Mouse (Mus musculus) WW6 (cell line): Measurements from ENCODE around the gene Ncaph.
"Not testable (repeated sequence)": the region's sequence is repeated elsewhere in the genome, so short reads cannot be mapped to it uniquely, and the experiment has no call there.

ENCODE experiments used
- DNase-seq: peaks from one replicate; pipeline ENCODE4 v3.0.0-alpha.2; 2013; ENCODE audit warnings: low read depth, low spot score

The Ncaph gene

DNA sequence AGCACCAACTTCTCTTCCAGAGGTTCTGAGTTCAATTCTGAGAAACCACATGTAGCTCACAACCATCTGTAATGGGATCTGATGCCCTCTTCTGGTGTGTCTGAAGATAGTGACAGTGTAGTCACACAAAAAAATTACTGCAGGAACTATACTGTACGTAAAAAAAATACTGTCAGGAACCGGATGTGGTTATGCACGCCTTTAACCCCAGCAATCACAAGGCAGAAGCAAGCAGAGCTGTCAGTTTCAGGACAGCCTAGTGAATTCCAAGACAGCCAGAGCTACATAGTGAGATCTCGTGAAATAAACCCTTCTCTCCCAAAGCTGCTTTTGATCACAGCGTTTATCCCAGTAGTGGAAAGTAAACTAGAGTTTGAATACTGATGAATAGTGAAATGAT, 47.5 kb downstream of the Ncaph start:
- no peak for DNase-seq

DNA sequence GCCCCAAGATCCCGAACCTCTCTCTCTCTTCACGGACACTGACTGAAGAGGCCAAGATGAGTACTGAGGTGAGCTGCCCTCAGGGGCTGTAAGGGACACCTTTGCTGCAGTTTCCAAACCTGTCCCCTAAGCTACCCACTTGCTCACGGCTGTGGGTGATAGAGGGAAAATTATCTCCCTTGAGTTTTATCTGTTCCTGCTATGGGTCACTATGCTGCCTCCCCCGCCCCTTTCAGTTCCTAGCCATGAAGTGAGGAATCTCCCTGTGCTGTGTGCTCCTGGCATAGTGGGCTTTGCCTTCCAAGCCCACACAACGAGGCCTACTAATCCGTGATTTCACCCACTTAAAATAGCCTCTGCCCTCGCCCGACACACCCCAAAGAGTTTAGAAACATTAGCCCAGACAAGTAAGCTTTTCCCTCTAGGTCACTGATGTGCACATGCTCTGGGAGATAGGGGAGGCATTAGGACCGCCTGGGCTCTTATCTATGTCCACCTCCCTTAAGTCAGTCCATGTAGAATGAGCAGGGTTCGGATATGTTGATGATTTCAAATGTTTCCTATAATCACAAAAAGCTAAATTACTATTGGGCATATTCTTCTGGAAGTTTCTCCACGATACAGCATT, 53.0 kb downstream of the Ncaph start:
- DNase-seq, result no peak

DNA sequence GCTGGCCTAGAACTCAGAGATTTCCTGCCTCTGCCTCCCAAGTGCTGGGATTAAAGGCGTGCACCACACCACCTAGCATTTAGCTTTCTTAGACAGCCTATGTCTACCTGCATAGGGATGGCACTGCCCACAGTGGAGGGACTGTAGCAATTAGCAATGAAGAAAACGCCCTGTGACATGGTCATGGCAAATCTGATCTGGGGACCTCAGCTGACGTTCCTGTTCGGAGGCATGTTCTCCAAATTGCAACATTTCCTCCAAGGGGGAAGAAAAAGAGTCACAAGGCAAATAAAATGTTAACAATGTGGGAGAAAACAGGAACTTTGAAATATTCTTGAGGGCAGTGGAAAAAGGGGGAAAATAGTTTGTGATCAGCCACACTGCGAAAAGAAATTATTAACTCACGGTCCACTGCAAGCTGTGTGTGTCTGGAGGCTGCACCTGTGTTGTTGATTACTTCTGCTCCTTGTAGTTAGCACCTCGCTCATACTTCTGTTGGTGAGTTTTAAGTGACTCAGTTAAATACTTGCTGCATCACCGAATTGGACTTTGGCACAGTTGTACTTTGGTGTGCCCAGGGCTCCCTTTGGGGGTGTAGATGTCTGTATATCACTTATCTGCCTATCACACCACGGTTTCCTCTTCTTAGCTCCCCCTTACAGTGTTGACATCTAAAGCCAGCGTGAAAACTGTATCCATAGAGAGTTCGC, 53.7 kb downstream of the Ncaph start:
- no peak for DNase-seq

DNA sequence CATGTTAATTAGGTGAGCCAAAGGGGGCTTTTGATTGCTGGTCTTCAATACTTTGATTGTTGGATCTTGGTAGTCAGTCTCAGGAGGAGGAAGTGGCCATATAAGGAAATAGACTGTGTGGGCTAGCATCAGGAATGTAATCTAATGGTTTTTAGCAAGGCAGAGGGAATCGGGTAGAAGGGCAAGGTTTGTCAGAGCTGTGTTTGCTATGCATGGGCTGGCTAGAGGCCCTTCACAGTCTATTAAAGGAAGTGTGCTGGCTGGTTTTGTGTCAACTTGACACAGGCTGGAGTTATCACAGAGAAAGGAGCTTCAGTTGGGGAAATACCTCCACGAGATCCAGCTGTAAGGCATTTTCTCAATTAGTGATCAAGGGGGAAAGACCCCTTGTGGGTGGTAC, 54.7 kb downstream of the Ncaph start:
- DNase-seq, result not testable (repeated sequence)

DNA sequence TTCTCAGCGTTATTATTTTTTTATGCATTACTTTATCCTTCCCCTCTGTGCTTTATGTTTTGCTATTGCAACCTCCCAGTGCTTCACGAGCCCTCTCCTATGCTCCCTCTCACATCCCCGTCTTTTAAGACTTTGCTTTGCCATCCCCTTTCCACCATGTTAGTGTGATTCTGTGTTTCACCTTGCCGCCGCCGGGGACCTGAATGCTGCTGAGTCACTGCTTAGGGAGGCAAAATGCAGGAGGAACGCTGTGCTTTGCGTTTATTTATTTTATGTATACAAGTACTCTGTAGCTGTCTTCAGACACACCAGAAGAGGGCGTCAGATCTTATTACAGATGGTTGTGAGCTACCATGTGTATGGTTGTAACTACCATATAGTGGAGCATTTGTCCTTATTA, 56.1 kb downstream of the Ncaph start:
- peak; percentile 22 for DNase-seq

DNA sequence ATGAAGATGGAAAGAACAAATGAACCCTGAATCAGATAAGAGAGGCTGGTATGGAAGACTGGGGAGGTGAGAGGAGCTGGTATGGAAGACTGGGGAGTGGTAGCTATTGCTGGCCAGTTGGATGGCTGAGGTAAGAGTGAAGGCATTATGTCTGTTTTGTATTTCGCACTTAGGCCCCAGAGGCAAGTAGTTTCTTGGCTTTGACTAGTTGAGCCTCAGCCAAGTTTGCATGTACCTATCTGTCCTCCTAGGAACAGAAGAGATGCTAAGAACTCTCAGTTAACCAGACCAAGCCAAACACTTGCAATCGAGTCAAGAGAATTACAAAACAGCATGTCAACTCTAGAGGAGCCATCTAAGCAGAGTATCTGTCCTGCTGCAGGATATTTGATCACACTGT, 59.6 kb downstream of the Ncaph start:
- DNase-seq, result no peak

DNA sequence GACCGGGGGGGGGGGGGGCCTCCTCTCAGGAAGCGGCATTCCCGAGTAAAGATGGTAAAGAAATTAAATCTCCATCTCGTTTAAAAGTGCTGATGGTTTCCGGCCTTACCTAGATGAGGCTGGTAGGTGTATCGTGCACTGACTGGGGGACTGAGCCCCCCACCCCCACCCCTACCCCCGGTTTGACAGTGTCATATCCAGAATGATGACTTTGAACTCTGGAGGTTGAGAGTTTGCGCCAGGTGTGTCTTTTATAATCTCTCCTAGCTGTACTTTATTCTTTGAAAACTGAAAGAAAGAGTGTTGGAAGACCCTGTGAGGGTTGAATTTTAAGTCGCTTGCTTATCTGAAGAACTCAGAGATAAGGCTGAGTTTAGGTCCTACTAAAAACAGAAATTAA, 62.9 kb downstream of the Ncaph start:
- DNase-seq, result no peak

DNA sequence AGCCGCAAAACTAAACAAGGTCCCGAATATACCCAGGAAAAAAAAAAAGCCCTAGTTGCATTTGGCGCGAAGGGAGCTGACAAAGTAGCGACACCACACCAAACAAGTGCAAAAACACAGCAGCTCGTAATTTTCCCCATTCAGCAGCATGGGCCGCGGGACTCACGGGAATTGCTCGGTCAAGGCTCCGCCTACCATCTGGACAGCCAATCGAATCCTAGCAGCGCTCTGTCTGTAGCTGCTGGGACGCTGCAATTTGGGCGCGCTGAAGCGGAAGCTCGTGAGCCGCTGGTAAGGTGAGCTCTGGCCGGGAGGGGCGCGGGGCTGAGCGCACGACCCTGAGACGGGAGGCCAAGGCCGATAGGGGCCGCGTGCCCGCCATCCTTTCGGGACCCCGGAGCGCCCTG, 63.3 kb downstream of the Ncaph start, which contains the start of gene Blvra:
TSS of gene Blvra (plus strand) at position 231 of the 407 bp plus-strand sequence.
- peak; percentile 87 for DNase-seq

DNA sequence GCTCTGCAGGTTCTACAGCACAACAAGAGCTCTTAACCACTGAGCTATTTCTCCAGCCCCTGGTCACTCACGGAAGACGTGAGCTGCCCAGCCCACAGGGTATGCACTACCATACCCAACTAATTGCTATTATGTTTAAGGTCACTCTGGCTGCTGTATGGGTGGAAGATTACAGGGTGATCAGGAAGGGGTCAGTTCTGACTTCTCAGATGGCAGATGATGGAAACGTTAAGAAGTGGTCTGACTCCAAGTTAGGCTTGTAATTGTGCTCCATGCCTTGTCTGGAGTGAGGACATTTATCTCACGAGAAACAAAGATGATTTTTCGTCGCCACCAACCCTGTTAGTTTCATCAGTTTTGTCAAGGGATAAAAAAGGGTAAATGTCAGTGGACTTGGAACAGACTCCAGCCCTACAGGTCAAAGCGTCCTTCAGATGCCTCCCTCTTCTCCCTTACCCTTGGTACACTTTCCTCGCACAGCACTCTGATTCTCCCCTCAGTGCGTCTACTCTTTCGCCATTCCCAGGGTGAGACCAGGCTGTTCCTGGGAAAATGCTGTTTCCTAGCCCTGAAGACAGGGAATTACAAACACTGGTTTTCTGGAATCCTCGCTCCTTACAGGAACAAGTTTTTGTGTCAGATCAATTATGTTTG, 63.8 kb downstream of the Ncaph start:
- DNase-seq, result no peak

DNA sequence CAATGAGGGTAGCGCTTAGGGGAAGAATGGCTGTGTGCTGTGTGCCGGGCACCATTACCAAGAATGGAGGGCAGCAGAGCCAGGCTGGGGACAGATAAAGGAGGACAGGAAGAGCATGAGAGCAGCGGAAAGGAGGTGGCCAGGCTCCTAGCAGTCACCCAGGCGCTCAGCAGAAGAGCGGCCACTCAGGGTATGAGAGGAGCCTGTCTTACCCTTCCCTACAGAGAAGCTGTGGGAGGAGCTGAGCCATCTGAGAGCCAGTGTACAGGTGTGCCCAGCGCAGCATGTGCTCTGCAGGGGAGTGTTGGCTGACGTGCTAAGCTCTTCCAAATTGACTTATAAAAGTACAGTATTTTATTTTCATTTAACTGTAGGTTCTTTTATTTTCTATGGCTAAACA, 64.9 kb downstream of the Ncaph start:
- no peak for DNase-seq

DNA sequence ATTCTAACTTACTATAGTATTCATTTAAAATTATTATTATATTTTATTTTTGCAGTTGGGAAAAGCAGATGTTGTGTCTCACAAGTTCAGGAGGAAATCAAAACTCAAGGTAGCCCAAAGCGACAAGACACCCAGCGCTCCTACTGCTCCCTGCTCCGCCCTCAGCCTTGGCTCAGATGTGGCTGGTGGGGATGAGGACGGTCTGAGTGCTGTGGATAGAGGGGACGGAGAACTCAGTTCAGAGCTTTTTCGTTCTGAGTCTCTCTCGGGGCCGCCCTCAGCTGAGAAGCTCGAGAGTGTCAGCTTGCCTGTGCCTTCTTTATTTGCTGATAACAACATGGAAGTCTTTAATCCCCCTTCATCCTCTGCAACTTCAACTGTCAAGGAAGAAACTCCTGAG, 72.3 kb downstream of the Ncaph start:
- no peak for DNase-seq
